8 mouse cellular contexts compared by ENCODE assay signal in the genomic region with DNA sequence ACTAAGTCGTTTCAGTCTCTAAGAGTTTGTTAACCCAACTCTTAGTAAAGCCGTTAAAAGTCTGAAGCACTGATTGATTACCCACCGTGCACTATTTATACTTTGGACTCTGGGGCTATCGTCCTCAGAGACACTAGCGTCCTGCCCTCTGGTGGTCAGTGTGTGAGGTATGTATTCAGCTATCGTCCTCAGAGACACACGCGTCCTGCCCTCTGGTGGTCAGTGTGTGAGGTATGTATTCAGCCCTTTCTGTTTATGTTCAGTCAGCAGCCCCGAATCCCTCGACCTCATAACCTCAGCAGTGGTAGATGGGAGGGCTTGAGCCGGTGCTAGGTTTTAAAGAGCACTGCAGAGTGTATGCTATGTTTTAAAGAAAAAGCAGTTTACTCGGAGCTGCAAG. TPM values are rescaled to one million over a fixed set of nuclear protein-coding genes. Genes with fewer than 3 reads are reported as not detected.
A peak's percentile ranks its signal among the peaks of the same experiment; 100 is the strongest.
DNase-seq lines count a peak whose midpoint lies in the region; ATAC-seq lines count a peak whose summit lies in the region.

No protein-coding gene starts in this region.

- no peak overlapping the region for H3K4me3 ChIP-seq in forebrain, embryonic 10.5 days
- H3K4me3 ChIP-seq in lung, embryonic 16.5 days (ENCODE audit: low read length), result no peak overlapping the region

- H3K9ac ChIP-seq in lung, embryonic 16.5 days (ENCODE audit: low read length), result no peak overlapping the region

- peak; percentile 92 for DNase-seq in ES-CJ7 (ENCODE audit: low read depth, low spot score)
- peak; percentile 89 for DNase-seq in c-Kit-positive CD71-negative TER-119-negative erythroid progenitor cells, embryonic 14.5 days (ENCODE audit: low read depth)
- DNase-seq in forebrain, embryonic 10.5 days (ENCODE audit: extremely low spot score, low spot score), result peak; percentile 65
- DNase-seq in heart, postnatal 25 days (ENCODE audit: low spot score), result peak; percentile 16
- DNase-seq in layer of hippocampus, adult 18-20 months (ENCODE audit: low spot score in 2 of 2), result peak; percentile 48 to 82
- peak; percentile 67 for DNase-seq in ovary, postnatal 36 days (ENCODE audit: low spot score)
- peak; percentile 81 for DNase-seq in thymus, postnatal 25 days

- no peak overlapping the region for H3K4me2 ChIP-seq in lung, embryonic 16.5 days (ENCODE audit: low read depth, low read length)

- peaks cover 12% of the 10 kb centered on the region; the same call in 1 of the 2 replicates for H3K9me3 ChIP-seq in forebrain, embryonic 10.5 days
- no peaks in the 10 kb centered on the region; the same call in 1 of the 2 replicates for H3K9me3 ChIP-seq in lung, embryonic 16.5 days (ENCODE audit: control insufficient read depth, low read length)

- ATAC-seq in lung, embryonic 16.5 days (ENCODE audit: low read depth), result peak; percentile 61; the same call in 1 of the 2 replicates

- H3K4me1 ChIP-seq in forebrain, embryonic 10.5 days, result no peaks in the 10 kb centered on the region
- no peaks in the 10 kb centered on the region for H3K4me1 ChIP-seq in lung, embryonic 16.5 days (replicated peaks; ENCODE audit: control insufficient read depth, insufficient read depth, low read length)

- 51% methylated on average over 12 of the region's 12 CpGs for WGBS in forebrain, embryonic 10.5 days
- 36% methylated on average over 12 of the region's 12 CpGs for WGBS in lung, embryonic 16.5 days

- no peaks in the 10 kb centered on the region for H3K27me3 ChIP-seq in forebrain, embryonic 10.5 days (ENCODE audit: poor library complexity, severe bottlenecking)
- no peaks in the 10 kb centered on the region for H3K27me3 ChIP-seq in lung, embryonic 16.5 days (ENCODE audit: control insufficient read depth, insufficient read depth, low read depth, low read length)

- H3K27ac ChIP-seq in forebrain, embryonic 10.5 days, result no peak overlapping the region
- H3K27ac ChIP-seq in lung, embryonic 16.5 days (ENCODE audit: low read length), result no peak overlapping the region

- intact Hi-C loops in heart, postnatal 25 days (cut with DNase I), result no loop called here

- H3K36me3 ChIP-seq in forebrain, embryonic 10.5 days (replicated peaks), result peaks cover 83% of the 10 kb centered on the region
- peaks cover 8% of the 10 kb centered on the region for H3K36me3 ChIP-seq in lung, embryonic 16.5 days (ENCODE audit: control insufficient read depth, insufficient read depth, low read length)

RNA-seq across cellular contexts. Expression of a gene that starts 13.7 kb away (rescaled TPM):
- 16.8 and 17.9 TPM in 2 replicates for polyA plus RNA-seq in forebrain, embryonic 10.5 days (2016; fragmentation: Nextera tagmentation; extraction: Ambion mirVana)
- 1 to 10 TPM; 1.6 to 1.9 TPM for total RNA-seq in heart, postnatal 25 days (2021)
- 100 to 1,000 TPM; 236 to 240 TPM for total RNA-seq in layer of hippocampus, adult 18-20 months (2021)
- 5.3 and 5.9 TPM in 2 replicates for polyA plus RNA-seq in lung, embryonic 16.5 days (2015; fragmentation: Nextera tagmentation; extraction: Ambion mirVana)

Comparison
In these comparisons a context has a peak if more than half of its experiments do, and no peak if none do; other contexts are left out.
1. DNase-seq: peak in every context shown above with its lines; median percentile 92 in ES-CJ7; 89 in c-Kit-positive CD71-negative TER-119-negative erythroid progenitor cells, embryonic 14.5 days; 81 in thymus, postnatal 25 days; 67 in ovary, postnatal 36 days; 65 in forebrain, embryonic 10.5 days; 65 in layer of hippocampus, adult 18-20 months; 16 in heart, postnatal 25 days.
2. RNA of a gene that starts 13.7 kb away (total RNA-seq): 236 to 240 TPM in layer of hippocampus, adult 18-20 months; 1.6 to 1.9 TPM in heart, postnatal 25 days; every median in the first group is over 10 times any median in the second.